Mouse (Mus musculus) E14TG2a.4 (cell line): Measurements from ENCODE around the gene 4930519G04Rik.

Experiments used
- CTCF ChIP-seq: conservative IDR thresholded peaks from 2 replicates; pipeline ENCODE4 v1.5.1; 2014; ENCODE audit warnings: low read length
- NANOG ChIP-seq: IDR thresholded peaks from 2 replicates; pipeline ENCODE4 v1.6.1; 2014; ENCODE audit warnings: borderline replicate concordance, low read length, mixed read lengths

DNA sequence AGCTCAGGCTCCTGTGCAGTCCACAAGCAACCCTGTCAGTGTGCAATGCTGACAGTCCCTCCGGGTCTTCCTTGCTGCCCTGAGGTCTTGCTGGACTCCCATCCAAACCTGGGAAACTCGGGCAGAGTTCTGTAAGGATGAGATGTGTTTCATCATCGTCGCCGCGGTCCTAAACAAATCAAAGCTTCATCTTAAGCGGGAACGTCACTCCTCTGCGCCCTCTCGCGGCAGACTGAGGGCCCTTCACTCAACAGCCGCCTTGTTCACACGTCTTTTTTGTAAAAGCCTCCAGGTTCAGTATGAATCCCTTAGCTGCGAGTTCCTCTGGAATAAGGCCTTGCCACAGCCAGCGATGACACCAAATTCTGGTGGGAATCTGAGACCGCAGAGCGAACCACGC, 5.8 kb downstream of the 4930519G04Rik start:
- TF ChIP-seq CTCF (peak; percentile 81), NANOG (no peak; the same call in 1 of the 2 replicates)
